Mouse (Mus musculus): ENCODE results near the gene Fads2. TPM values are rescaled to one million over a fixed set of nuclear protein-coding genes. Genes with fewer than 3 reads are reported as not detected.

Fads2 gene
- polyA plus RNA-seq, 2 experiments = 22.7 to 41.9 TPM

GRCm38 (mm10) chr19:10108666-10109065, 7.1 kb upstream of the Fads2 start:
- 81% methylated on average over 2 of the region's 2 CpGs for WGBS (ENCODE audit: insufficient replicate concordance)
- H3K4me2 ChIP-seq (ENCODE audit: low read depth) = no peak overlapping the region
- no peak overlapping the region for H3K9ac ChIP-seq (replicated peaks)
- H3K4me3 ChIP-seq (ENCODE audit: insufficient read depth in 1 of 2, low read depth in 2 of 2, low read length in 2 of 2) = no peak overlapping the region
- H3K9me3 ChIP-seq (ENCODE audit: control insufficient read depth, low read length) = no peaks in the 10 kb centered on the region
- ATAC-seq (ENCODE audit: insufficient read depth) (no peak), DNase-seq (ENCODE audit: low read depth in 3 of 3, low spot score in 3 of 3) (no peak)
- H3K4me1 ChIP-seq (replicated peaks; ENCODE audit: control insufficient read depth in 2 of 2, insufficient read depth in 2 of 2, low read length in 1 of 2) = peaks cover 17 to 24% of the 10 kb centered on the region in 2 experiments
- TF ChIP-seq CTCF (IDR thresholded peaks at IDR 0.05; ENCODE audit: low read depth) (no peak), EP300 (IDR thresholded peaks at IDR 0.05; ENCODE audit: low read depth) (no peak)
- H3K27ac ChIP-seq = no peak overlapping the region
- H3K36me3 ChIP-seq (replicated peaks; ENCODE audit: control insufficient read depth, insufficient read depth, low read depth) = no peaks in the 10 kb centered on the region
- H3K27me3 ChIP-seq (ENCODE audit: control insufficient read depth, insufficient read depth, low read length) = no peaks in the 10 kb centered on the region

GRCm38 (mm10) chr19:10108129-10108528, 6.6 kb upstream of the Fads2 start:
- Histone ChIP-seq H3K9ac (replicated peaks) (no peak overlapping the region), H3K36me3 (replicated peaks; ENCODE audit: control insufficient read depth, insufficient read depth, low read depth) (no peaks in the 10 kb centered on the region), H3K9me3 (ENCODE audit: control insufficient read depth, low read length) (no peaks in the 10 kb centered on the region), H3K4me1 (replicated peaks; ENCODE audit: control insufficient read depth in 2 of 2, insufficient read depth in 2 of 2, low read length in 1 of 2) (peaks cover 17 to 26% of the 10 kb centered on the region in 2 experiments), H3K4me3 (ENCODE audit: insufficient read depth in 1 of 2, low read depth in 2 of 2, low read length in 2 of 2) (no peak overlapping the region), H3K27me3 (ENCODE audit: control insufficient read depth, insufficient read depth, low read length) (no peaks in the 10 kb centered on the region), H3K27ac (no peak overlapping the region), H3K4me2 (ENCODE audit: low read depth) (no peak overlapping the region)
- TF ChIP-seq EP300 (IDR thresholded peaks at IDR 0.05; ENCODE audit: low read depth) = no peak
- TF ChIP-seq CTCF (IDR thresholded peaks at IDR 0.05; ENCODE audit: low read depth) = no peak
- WGBS (ENCODE audit: insufficient replicate concordance) = 80% methylated on average over 1 of the region's 1 CpGs
- no peak for ATAC-seq (ENCODE audit: insufficient read depth)
- no peak for DNase-seq (ENCODE audit: low read depth in 3 of 3, low spot score in 3 of 3)

GRCm38 (mm10) chr19:10107051-10107611, 5.6 kb upstream of the Fads2 start:
- whole genome bisulfite sequencing (ENCODE audit: insufficient replicate concordance) = 65% methylated on average over 5 of the region's 5 CpGs
- Histone ChIP-seq H3K4me2 (ENCODE audit: low read depth) (no peak overlapping the region), H3K4me3 (ENCODE audit: insufficient read depth in 1 of 2, low read depth in 2 of 2, low read length in 2 of 2) (no peak overlapping the region), H3K9me3 (ENCODE audit: control insufficient read depth, low read length) (no peaks in the 10 kb centered on the region), H3K27me3 (ENCODE audit: control insufficient read depth, insufficient read depth, low read length) (no peaks in the 10 kb centered on the region), H3K36me3 (replicated peaks; ENCODE audit: control insufficient read depth, insufficient read depth, low read depth) (no peaks in the 10 kb centered on the region), H3K4me1 (replicated peaks; ENCODE audit: control insufficient read depth in 2 of 2, insufficient read depth in 2 of 2, low read length in 1 of 2) (peaks cover 17 to 30% of the 10 kb centered on the region in 2 experiments), H3K27ac (no peak overlapping the region), H3K9ac (replicated peaks) (no peak overlapping the region)
- TF ChIP-seq EP300 (IDR thresholded peaks at IDR 0.05; ENCODE audit: low read depth) = no peak
- TF ChIP-seq CTCF (IDR thresholded peaks at IDR 0.05; ENCODE audit: low read depth) = no peak
- DNase-seq (ENCODE audit: low read depth in 3 of 3, low spot score in 3 of 3) (no peak), ATAC-seq (ENCODE audit: insufficient read depth) (no peak)

GRCm38 (mm10) chr19:10106634-10107033, 5.1 kb upstream of the Fads2 start:
- no peak for ATAC-seq (ENCODE audit: insufficient read depth)
- WGBS (ENCODE audit: insufficient replicate concordance) = 79% methylated on average over 2 of the region's 2 CpGs

GRCm38 (mm10) chr19:10105034-10105493, 3.5 kb upstream of the Fads2 start:
- DNase-seq (ENCODE audit: low read depth in 3 of 3, low spot score in 3 of 3) = peak; percentile 31 to 45 (median 38)
- peak overlapping the region; percentile 53 for H3K27ac ChIP-seq
- ATAC-seq (ENCODE audit: insufficient read depth) = peak; percentile 48

More at GRCm38 (mm10) chr19:10106634-10107033, 5.1 kb upstream of the Fads2 start:
- H3K4me1 ChIP-seq (replicated peaks; ENCODE audit: control insufficient read depth in 2 of 2, insufficient read depth in 2 of 2, low read length in 1 of 2) = peaks cover 17 to 30% of the 10 kb centered on the region in 2 experiments
- H3K4me3 ChIP-seq (ENCODE audit: insufficient read depth in 1 of 2, low read depth in 2 of 2, low read length in 2 of 2) = no peak overlapping the region
- no peaks in the 10 kb centered on the region for H3K36me3 ChIP-seq (replicated peaks; ENCODE audit: control insufficient read depth, insufficient read depth, low read depth)
- no peak overlapping the region for H3K4me2 ChIP-seq (ENCODE audit: low read depth)
- H3K27ac ChIP-seq = no peak overlapping the region
- TF ChIP-seq CTCF (IDR thresholded peaks at IDR 0.05; ENCODE audit: low read depth) (no peak), EP300 (IDR thresholded peaks at IDR 0.05; ENCODE audit: low read depth) (no peak)
- DNase-seq (ENCODE audit: low read depth in 3 of 3, low spot score in 3 of 3) = no peak
- H3K27me3 ChIP-seq (ENCODE audit: control insufficient read depth, insufficient read depth, low read length) = no peaks in the 10 kb centered on the region
- H3K9me3 ChIP-seq (ENCODE audit: control insufficient read depth, low read length) = no peaks in the 10 kb centered on the region
- no peak overlapping the region for H3K9ac ChIP-seq (replicated peaks)

More at GRCm38 (mm10) chr19:10105034-10105493, 3.5 kb upstream of the Fads2 start:
- Histone ChIP-seq H3K27me3 (ENCODE audit: control insufficient read depth, insufficient read depth, low read length) (no peaks in the 10 kb centered on the region), H3K9ac (replicated peaks) (0 out of 2 replicates have a peak overlapping the region, but pooled peaks have one; percentile 11), H3K4me2 (ENCODE audit: low read depth) (peak overlapping the region; percentile 43), H3K36me3 (replicated peaks; ENCODE audit: control insufficient read depth, insufficient read depth, low read depth) (no peaks in the 10 kb centered on the region), H3K4me3 (ENCODE audit: insufficient read depth in 1 of 2, low read depth in 2 of 2, low read length in 2 of 2) (no peak overlapping the region), H3K4me1 (replicated peaks; ENCODE audit: control insufficient read depth in 2 of 2, insufficient read depth in 2 of 2, low read length in 1 of 2) (peaks cover 19 to 30% of the 10 kb centered on the region in 2 experiments), H3K9me3 (ENCODE audit: control insufficient read depth, low read length) (no peaks in the 10 kb centered on the region)
- TF ChIP-seq CTCF (IDR thresholded peaks at IDR 0.05; ENCODE audit: low read depth) = no peak
- TF ChIP-seq EP300 (IDR thresholded peaks at IDR 0.05; ENCODE audit: low read depth) = peak; percentile 55
- WGBS (ENCODE audit: insufficient replicate concordance) = 13% methylated on average over 10 of the region's 10 CpGs

All from liver, embryonic 14.5 days (tissue).